Mouse (Mus musculus) liver, adult (tissue): ENCODE results near the gene Myof.

Experiments used
- GATA4 ChIP-seq: IDR thresholded peaks from 2 replicates; pipeline ENCODE4 v1.6.1; 2014; ENCODE audit warnings: mild to moderate bottlenecking, low read length; ENCODE audit not compliant: insufficient replicate concordance

Gene Myof

GRCm38 (mm10) chr19:38054720-38055192 is 11.4 kb upstream of the Myof start, which contains the start of gene Cep55:
Gene Cep55, plus strand, starts transcription at chr19:38055011.
- TF ChIP-seq GATA4: peak; percentile 50; the same call in 1 of the 2 replicates

GRCm38 (mm10) chr19:38054149-38054719 is 10.9 kb upstream of the Myof start:
- TF ChIP-seq GATA4: no peak

- 0 out of 2 replicates have a peak, but pooled peaks have one; percentile 37 for TF ChIP-seq GATA4
Observed at GRCm38 (mm10) chr19:38053227-38054041, 10.1 kb upstream of the Myof start.

GRCm38 (mm10) chr19:38049686-38050085 is 6.3 kb upstream of the Myof start:
- no peak for TF ChIP-seq GATA4

- no peak for TF ChIP-seq GATA4
Observed at GRCm38 (mm10) chr19:38045198-38045597, 1.8 kb upstream of the Myof start.

GRCm38 (mm10) chr19:38042261-38042722 is 1.1 kb downstream of the Myof start:
- no peak for TF ChIP-seq GATA4

GRCm38 (mm10) chr19:38038267-38038666 is 5.1 kb downstream of the Myof start:
- no peak for TF ChIP-seq GATA4

- no peak for TF ChIP-seq GATA4
Observed at GRCm38 (mm10) chr19:38035766-38036165, 7.6 kb downstream of the Myof start.

GRCm38 (mm10) chr19:38034696-38035095 is 8.7 kb downstream of the Myof start:
- no peak for TF ChIP-seq GATA4

GRCm38 (mm10) chr19:38033735-38034057 is 9.7 kb downstream of the Myof start:
- TF ChIP-seq GATA4: no peak

GRCm38 (mm10) chr19:38032993-38033734 is 10.2 kb downstream of the Myof start:
- TF ChIP-seq GATA4: no peak

GRCm38 (mm10) chr19:38031144-38031543 is 12.2 kb downstream of the Myof start:
- TF ChIP-seq GATA4: no peak

- no peak for TF ChIP-seq GATA4
Observed at GRCm38 (mm10) chr19:38030673-38031137, 12.7 kb downstream of the Myof start.

- no peak for TF ChIP-seq GATA4
Observed at GRCm38 (mm10) chr19:38029871-38030270, 13.5 kb downstream of the Myof start.

- TF ChIP-seq GATA4: no peak
Observed at GRCm38 (mm10) chr19:38029292-38029691, 14.1 kb downstream of the Myof start.
